Mouse (Mus musculus) lung, adult 2 months (tissue): ENCODE results near the gene Gm960. TPM values are rescaled to one million over a fixed set of nuclear protein-coding genes. Genes with fewer than 3 reads are reported as not detected.
A peak's percentile ranks its signal among the peaks of the same experiment; 100 is the strongest.

Experiments
- DNase-seq: peaks from one replicate; pipeline ENCODE4 v3.0.0; 2022
- H3K4me1 ChIP-seq: fragments of 200-500 bp; 2 replicates; pipeline ENCODE4 v1.6.1; 2011; ENCODE audit warnings: low read length; ENCODE audit not compliant: control insufficient read depth, insufficient read depth
- H3K4me3 ChIP-seq: fragments of 200-500 bp; replicated peaks from 2 replicates; pipeline ENCODE3; 2011; ENCODE audit warnings: low read depth, mild to moderate bottlenecking, control low read depth, low read length; ENCODE audit errors: extremely low read depth
- CTCF ChIP-seq: fragments of 200-500 bp; IDR thresholded peaks from 2 replicates; pipeline ENCODE4 v1.5.1; 2011; ENCODE audit warnings: mild to moderate bottlenecking, low read length, control low read depth; ENCODE audit not compliant: insufficient read depth
- POLR2A ChIP-seq: fragments of 200-500 bp; IDR thresholded peaks from 2 replicates; pipeline ENCODE4 v1.6.1; 2011; ENCODE audit warnings: low read depth, mild to moderate bottlenecking, control low read depth, low read length, borderline replicate concordance; ENCODE audit errors: extremely low read depth
- WGBS: fragments of 180-500 bp; shearing (Covaris S2); methylation state at CpG from one replicate; pipeline ENCODE4 v1.1.7; 2018; 5-methylcytosine and 5-hydroxymethylcytosine counted together
- polyA plus RNA-seq: library from polyadenylated mRNA; depleted of rRNA; stranded (reverse); fragments of >200 nt; gene quantifications from 2 replicates; pipeline ENCODE4 v1.2.3, GENCODE M21; 2012

Gm960 gene
- polyA plus RNA-seq, 1 experiment = 0.65 TPM

DNA sequence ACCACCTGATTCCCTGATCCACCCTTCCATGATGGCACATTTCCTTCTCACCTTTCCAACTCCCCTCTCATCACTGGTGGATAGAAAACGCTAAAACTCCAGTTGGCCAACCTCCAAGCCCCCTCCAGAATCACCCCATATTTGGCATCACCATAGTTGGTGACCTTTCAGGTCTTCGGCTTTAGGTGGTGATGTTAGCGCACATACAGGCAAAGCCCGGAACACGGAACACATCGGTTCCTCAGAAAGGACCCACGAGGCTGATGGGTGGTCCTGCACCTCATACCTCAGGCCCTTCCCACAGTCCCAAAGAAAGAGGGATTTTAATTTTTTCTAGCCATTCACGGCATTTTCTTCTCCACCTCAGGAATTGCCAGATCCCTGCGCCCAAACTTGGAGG is 747 bp downstream of the Gm960 start:
- Histone ChIP-seq H3K4me1 (peaks cover 3% of the 10 kb centered on the region; the same call in 1 of the 2 replicates), H3K4me3 (no peak overlapping the region)
- 77% methylated on average over 9 of the region's 9 CpGs for WGBS
- TF ChIP-seq POLR2A (no peak), CTCF (no peak)
- no peak for DNase-seq

DNA sequence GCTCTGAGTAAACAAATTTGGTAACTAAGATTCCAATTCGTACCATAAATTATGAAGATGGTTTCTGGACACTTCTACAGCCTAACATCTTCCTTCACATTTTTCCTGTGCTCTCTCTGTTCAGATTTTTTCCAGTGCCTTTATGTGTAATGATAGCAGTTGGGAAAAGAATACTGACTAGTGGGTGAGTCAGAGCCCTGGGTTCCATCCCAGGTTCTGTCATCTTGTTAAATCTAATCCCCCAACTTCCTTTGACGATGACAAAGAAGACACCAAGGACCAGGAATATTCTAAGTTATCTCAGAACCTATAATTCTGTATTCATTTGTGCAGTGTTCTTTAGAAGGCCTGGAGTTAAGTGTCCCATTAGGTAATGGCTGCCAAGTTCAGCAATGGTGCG is 1.3 kb downstream of the Gm960 start:
- TF ChIP-seq POLR2A (no peak), CTCF (no peak)
- 80% methylated on average over 3 of the region's 3 CpGs for WGBS
- peaks cover 3% of the 10 kb centered on the region; the same call in 1 of the 2 replicates for H3K4me1 ChIP-seq
- H3K4me3 ChIP-seq = no peak overlapping the region
- DNase-seq = no peak

DNA sequence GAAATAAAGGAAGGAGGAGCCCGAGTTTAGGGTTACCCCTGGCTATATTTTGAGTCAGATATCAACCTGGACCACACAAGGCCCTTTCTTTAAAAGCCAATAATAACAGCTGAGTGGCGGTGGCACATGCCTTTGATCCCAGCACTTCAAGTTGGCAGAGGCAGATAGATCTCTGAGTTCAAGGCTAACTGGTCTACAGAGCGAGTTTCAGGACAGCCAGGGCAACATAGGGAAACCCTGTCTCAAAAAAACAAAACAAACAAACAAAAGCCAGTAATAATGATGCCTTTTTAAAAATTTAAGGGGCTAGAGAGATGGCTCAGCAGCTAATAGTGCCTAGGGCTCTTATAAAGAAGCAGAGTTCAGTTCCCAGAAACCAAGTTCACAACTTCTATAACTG is 4.1 kb downstream of the Gm960 start:
- peaks cover 3% of the 10 kb centered on the region; the same call in 1 of the 2 replicates for H3K4me1 ChIP-seq
- H3K4me3 ChIP-seq = no peak overlapping the region
- DNase-seq = no peak
- whole genome bisulfite sequencing = 44% methylated on average over 3 of the region's 3 CpGs
- no peak for TF ChIP-seq CTCF
- TF ChIP-seq POLR2A = no peak

DNA sequence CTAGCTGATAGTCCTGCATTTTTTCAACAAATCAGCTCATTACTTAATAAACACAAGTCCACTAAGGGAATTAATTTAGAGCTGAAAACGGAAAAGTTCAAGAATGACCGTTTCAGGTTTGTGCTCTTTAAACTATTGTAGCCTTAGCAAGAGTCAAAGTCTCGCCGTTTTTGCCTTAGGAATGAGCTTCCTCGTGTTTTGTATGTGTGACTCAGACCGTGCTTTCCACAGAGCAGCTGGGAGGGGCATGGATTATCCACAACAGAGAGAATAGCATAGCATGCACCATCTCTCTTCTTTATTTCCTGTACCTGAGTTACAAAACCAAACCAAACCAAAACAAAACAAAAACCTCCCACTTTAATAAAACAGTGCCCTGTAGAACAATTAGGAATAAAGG is 26.1 kb downstream of the Gm960 start:
- TF ChIP-seq CTCF (no peak), POLR2A (no peak)
- Histone ChIP-seq H3K4me1 (no peaks in the 10 kb centered on the region), H3K4me3 (no peak overlapping the region)
- no peak for DNase-seq
- 49% methylated on average over 6 of the region's 6 CpGs for WGBS

DNA sequence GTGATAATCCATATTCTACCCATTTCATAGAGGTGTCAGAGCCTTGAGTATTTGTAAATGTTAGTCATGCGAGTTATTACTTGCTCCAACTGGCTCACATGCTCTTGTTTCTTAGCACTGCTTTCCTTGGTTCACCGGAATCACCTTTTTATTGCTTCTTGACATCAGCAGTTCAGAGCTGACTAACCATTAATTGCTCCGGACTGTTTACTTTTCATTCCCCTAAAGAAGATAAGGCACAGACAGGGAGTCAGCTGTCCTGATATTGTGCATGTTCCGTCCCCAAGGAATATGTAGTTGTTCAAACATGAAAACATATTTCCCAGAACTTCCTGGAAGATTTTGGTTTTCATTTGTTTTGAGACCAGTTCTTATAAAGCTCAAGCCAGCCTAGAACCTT is 27.7 kb downstream of the Gm960 start:
- TF ChIP-seq POLR2A (no peak), CTCF (no peak)
- WGBS = 47% methylated on average over 4 of the region's 4 CpGs
- DNase-seq = no peak
- no peak overlapping the region for H3K4me3 ChIP-seq
- no peaks in the 10 kb centered on the region for H3K4me1 ChIP-seq

DNA sequence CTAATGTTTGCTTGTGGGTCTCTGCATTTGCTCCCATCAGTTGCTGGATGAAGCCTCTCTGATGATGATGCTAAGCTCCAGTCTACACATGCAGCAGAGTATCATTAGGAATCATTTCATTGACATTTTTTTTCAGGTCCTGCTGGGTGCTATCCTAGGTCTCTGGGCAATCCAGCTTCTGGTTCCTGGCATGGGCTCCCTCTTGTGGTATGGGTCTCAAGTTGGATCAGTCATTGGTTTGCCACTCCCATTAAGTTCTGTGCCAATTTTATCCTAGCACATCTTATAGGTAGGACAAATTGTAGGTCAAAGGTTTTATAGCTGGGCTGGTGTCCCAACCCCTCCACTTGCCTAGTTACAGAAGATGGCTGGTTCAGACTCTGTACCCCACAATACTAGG is 31.7 kb downstream of the Gm960 start:
- Histone ChIP-seq H3K4me1 (no peaks in the 10 kb centered on the region), H3K4me3 (no peak overlapping the region)
- no peak for DNase-seq
- 0 out of 2 replicates have a peak, but pooled peaks have one; percentile 5 for TF ChIP-seq CTCF
- TF ChIP-seq POLR2A = no peak

DNA sequence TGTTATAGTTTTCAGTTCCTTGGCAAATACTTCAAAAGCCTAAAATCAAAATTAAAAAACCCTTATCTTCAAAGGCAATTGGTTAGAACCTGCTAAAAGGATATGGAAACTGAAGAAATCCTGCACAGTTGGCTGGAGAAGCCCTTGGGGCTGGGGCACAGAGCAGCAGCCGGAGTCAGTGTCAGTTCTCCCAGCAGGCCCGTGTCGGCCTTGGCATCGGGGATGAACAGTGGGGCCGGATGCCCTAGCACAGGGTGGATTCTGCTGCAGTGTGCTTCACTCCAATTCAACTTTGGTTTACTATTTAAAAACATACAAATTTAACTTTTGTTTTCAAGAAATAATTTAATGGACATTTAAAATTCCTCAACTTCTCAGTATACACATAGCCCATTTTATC is 40.3 kb downstream of the Gm960 start:
- TF ChIP-seq CTCF (no peak), POLR2A (no peak)
- no peak for DNase-seq
- H3K4me3 ChIP-seq = no peak overlapping the region
- no peaks in the 10 kb centered on the region for H3K4me1 ChIP-seq
- 89% methylated on average over 5 of the region's 5 CpGs for WGBS

DNA sequence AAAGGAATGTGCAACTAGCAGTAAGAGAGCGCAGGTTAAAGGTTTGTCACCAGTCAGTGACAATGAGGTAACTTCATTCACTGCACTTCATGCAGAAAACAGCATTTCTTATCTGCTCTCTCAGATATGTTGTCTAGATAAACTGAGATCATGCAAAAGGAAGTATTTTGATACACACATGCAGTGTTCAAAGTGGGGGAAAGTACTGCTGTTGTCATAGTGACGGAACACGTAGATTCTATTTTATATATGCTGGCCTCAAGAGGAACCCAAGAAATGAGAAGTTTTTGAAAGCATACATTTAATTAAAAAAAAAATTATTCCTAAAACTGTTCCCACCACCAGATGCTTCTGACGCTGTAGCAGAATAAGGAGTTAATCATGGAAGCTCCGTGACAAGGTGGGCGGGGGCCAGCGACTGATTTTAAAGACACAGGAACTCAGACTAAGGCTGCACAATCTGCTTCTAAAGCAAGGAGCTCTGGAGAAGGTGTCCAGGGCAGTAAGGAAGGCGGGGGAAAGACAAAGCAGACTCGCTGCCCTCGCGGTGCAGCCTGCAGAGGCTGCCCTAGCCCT is 51.5 kb downstream of the Gm960 start:
- 60% methylated on average over 11 of the region's 11 CpGs for WGBS
- TF ChIP-seq POLR2A = no peak
- no peak for TF ChIP-seq CTCF
- DNase-seq = no peak

DNA sequence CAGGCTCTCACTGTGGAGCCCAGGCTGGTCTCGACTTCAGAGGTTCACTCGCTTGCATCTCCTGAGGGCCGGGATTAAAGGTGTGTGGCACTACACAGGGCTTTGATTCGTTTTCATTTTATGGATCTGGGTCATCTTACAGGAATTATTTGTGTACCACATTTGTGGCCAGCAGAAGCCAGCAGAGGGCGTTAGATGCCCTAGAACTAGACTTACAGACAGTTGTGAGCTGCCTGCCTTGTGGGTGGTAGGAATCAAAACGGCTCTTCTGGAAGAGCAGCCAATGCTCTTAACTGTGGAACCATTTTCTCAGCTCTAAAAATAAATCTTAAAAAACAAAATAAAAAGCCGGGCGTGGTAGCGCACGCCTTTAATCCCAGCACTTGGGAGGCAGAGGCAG is 54.2 kb downstream of the Gm960 start:
- Histone ChIP-seq H3K4me3 (no peak overlapping the region), H3K4me1 (no peaks in the 10 kb centered on the region)
- 44% methylated on average over 10 of the region's 10 CpGs for WGBS
- no peak for TF ChIP-seq CTCF
- no peak for TF ChIP-seq POLR2A
- no peak for DNase-seq

More for the DNA sequence above, 51.5 kb downstream of the Gm960 start:
- H3K4me1 ChIP-seq = no peaks in the 10 kb centered on the region
- H3K4me3 ChIP-seq = no peak overlapping the region

DNA sequence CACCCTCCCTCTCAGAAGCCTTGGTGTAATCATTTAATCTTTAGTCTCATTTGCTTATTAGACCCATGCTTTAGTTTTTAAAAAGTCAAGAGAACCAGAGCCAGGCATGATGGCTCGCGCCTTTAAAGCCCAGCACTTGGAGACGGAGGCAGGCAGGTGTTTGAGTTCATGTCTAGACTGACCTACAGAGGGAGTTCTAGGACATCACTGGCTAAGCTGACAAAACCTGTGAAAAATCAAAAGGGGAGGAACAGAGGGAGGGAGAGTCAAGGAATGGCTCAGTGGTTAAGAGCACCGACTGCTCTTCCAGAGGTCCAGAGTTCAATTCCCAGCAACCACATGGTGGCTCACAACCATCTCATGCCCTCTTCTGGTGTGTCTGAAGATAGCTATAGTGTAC is 62.5 kb downstream of the Gm960 start:
- DNase-seq = no peak
- H3K4me1 ChIP-seq = no peaks in the 10 kb centered on the region
- 64% methylated on average over 4 of the region's 4 CpGs for WGBS
- TF ChIP-seq POLR2A = no peak
- no peak for TF ChIP-seq CTCF
- H3K4me3 ChIP-seq = no peak overlapping the region

DNA sequence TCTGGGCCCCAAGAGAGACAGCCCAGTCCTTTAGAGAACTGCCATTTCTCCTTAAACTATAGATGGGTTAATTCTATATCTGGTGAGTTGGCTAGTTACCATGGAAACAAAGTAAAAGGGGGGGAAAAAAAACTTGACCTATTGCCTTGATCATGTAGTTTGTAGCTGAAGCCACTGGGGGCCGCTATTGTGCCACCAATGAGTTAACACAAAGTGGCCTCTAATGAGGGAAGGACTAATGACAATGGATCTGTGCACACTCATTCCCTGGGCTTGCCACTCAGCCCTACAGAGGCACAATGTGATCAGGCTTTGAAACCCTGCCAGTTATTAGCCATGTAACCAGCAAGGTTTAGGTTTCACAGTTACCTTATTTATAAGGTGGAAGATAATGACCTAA is 69.6 kb downstream of the Gm960 start:
- no peak for DNase-seq
- WGBS = 5% methylated on average over 1 of the region's 1 CpGs
- Histone ChIP-seq H3K4me1 (peaks cover 8% of the 10 kb centered on the region), H3K4me3 (no peak overlapping the region)
- TF ChIP-seq CTCF = peak; percentile 59
- no peak for TF ChIP-seq POLR2A
